Mouse (Mus musculus) kidney, adult 2 months (tissue): ENCODE data around the gene Gm26920.

ENCODE experiments used
- CTCF ChIP-seq: fragments of 200-500 bp; conservative IDR thresholded peaks from 2 replicates; pipeline ENCODE4 v1.5.1; 2011; ENCODE audit warnings: low read depth, mild to moderate bottlenecking, control low read depth, low read length, moderate library complexity, mixed read lengths; ENCODE audit not compliant: insufficient read depth, insufficient read length
- POLR2A ChIP-seq: fragments of 200-500 bp; IDR thresholded peaks from one replicate; pipeline ENCODE4 v1.6.1; 2011; ENCODE audit warnings: low read depth, low read length, control low read depth

GRCm38 (mm10) chr7:30093918-30094415, 3.8 kb upstream of the Gm26920 start:
- TF ChIP-seq CTCF (no peak), POLR2A (no peak)
